Mouse (Mus musculus): Measurements from ENCODE around the gene Mgat2.

Gene Mgat2

DNA sequence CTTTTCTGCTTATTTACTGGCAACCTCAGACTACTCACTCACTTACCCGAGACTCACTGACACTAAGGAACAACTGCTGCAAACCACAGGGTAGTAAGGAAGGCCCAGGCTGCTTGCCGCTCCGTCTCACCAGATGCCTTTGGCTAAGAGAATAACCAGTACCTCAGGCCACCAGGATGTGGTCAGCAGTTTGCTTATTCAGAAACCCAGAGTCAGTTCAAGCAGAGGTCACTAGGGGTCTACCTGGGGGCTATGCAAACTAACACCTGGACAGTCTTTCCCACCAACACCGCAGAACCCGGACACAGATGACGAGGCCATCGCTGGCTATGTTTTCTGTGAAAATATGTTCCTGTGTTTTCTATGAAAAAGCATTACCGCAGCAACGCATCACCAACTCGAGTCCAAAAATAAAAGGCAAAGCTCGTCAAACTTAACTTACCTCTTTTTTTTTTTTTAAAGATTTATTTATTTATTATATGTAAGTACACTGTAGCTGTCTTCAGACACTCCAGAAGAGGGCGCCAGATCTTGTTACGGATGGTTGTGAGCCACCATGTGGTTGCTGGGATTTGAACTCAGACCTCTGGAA lies 29.3 kb downstream of the Mgat2 start:
- DNase-seq (ENCODE audit: extremely low spot score), result no peak

GRCm38 (mm10) chr12:69214393-69214792 lies 30.4 kb downstream of the Mgat2 start:
- no peak for DNase-seq (ENCODE audit: extremely low spot score)

DNA sequence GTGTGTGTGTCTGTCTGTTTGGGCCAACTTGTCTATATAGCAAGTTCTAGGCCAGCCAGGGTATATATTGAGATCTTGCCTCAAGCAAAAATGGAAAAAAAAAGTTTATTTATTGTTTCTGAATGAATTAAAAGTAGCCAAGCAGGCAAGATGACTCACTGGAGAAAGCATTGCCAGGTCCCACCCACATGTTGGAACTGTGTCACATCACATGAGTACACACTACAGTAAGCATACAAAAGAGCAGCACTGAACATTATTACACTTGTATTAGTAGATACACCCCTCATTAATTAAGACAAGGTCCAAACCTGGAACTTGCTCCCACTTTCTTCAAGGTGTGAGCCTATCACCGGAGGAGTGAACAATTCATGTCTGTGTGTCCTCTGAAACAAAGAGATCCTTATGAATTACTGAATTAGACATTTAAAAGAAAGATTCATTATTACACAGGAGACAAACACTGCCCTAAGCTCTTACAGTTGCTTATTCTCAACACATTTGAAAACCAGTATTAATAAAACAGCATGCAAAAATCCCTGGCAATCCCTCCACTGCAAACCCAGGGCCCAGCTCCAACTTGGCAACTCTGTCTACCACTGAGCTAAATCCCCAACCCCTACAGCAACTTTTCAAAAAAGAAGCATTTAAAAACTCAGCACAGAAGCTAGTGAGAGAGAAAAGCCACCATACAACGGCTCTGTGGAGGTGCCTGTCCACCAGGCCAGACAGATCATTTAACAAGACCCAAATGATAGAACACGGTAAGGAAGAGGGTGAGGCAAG lies 31.2 kb downstream of the Mgat2 start:
- no peak for DNase-seq (ENCODE audit: extremely low spot score)

DNA sequence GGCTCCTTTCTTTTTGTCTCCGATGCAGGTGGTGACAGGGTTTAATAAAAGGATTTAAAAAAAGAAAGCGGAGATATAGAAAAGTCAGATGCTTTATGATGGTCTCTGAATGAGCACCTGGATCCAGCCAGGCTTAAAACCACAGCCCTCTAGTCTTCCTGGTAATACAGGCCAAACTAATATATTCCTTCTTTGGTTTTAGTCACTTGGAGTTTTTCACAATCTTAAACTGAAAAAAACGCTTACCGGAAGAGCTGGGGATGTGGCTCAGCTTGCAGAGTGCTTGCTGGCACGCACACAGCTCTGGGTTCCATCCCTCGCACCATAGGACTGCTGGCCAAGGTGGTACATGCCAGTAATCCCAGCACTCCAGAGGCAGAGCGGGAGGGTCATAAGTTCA lies 32.6 kb downstream of the Mgat2 start:
- no peak for DNase-seq (ENCODE audit: extremely low spot score)

DNA sequence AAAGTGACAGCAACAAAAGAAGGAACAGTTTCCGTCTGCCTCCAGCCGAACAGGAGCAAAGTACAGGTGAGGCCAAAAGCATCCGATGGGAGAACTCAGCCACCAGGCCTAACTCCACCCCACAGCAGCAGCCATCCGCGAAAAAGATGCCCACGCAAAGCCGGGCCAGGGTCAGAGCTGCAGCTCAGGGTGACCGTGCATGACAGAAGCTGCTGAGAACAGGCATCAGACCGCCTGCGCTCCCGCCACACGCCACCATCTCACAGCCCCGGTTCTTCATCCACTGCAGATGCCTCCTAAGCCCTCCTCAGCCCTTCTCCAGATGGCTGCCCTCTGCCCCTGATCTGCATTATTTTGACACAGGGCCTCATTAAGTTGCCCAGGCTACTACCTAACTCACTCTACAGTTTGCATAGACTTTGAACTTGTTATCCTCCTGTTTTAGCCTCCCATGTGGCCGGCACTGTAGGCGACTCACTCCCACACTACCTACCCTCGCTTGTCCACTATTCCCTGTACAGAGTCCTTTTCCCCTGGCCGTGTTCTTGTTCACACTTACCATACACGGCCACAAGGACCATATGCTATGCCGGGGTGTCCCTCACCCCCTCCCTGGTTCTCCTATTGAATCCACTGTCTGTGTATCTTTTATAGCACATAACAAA lies 36.8 kb downstream of the Mgat2 start:
- no peak for DNase-seq (ENCODE audit: extremely low spot score)

- peak; percentile 91 for DNase-seq (ENCODE audit: extremely low spot score)
These were observed 44.0 kb downstream of the Mgat2 start, which contains the start of gene Pole2 for GRCm38 (mm10) chr12:69227776-69228466. TSS of gene Pole2 (minus strand) at chr12:69228195.

GRCm38 (mm10) chr12:69229251-69229650 lies 45.3 kb downstream of the Mgat2 start:
- no peak for DNase-seq (ENCODE audit: extremely low spot score)

- DNase-seq (ENCODE audit: extremely low spot score), result no peak
These were observed 51.8 kb downstream of the Mgat2 start for GRCm38 (mm10) chr12:69235782-69236181.
